Comparison of ENCODE assay signal across 10 mouse cellular contexts in the genomic region with DNA sequence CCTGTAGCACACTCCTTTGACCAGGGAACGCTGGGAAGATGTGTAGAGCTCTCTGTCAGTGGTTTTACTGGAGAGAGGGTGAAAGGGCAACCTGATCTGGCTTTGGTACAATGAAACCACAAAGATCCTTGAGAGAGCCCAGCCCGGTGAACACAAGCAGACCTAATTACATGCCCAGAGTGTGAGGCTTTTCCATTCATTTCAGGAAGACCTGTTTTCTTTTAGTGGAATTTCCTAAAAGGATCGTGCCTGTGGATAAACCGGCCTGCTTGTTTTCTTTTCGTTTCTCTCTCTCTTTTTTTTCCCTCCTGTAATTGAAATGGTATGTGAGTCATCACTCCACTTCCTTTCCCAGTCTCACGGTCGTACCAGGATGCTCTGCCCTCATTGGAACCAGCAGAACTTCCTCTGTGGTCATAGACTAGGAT.
A peak's percentile ranks its signal among the peaks of the same experiment; 100 is the strongest.
DNase-seq lines count a peak whose midpoint lies in the region; ATAC-seq and TF ChIP-seq lines count a peak whose summit lies in the region.
"Had no signal": no experiment of that assay in that cellular context is flagged by ENCODE, and none has a peak within 500 bp of the region (broad histone marks: within the 10 kb centered on the region; RNA-seq: fewer than 3 reads in every experiment).

No protein-coding gene starts in this region.

- DNase-seq in adrenal gland, adult 2 months, result peak; percentile 2
- DNase-seq in adrenal gland, adult 18-20 months (ENCODE audit: low spot score in 2 of 2), result no peak
- peak; percentile 16 for DNase-seq in lung, postnatal 0 days (ENCODE audit: low spot score)
- DNase-seq in lung, postnatal 4 days, result no peak
- DNase-seq in mesoderm, embryonic 11.5 days (ENCODE audit: low read depth, low spot score), result peak; percentile 23
- DNase-seq in right cerebral cortex, postnatal 25 days, result no peak
- no peak for DNase-seq in ovary, postnatal 36 days (ENCODE audit: low spot score)
- DNase-seq: cerebellum, postnatal 14 days had no signal

- ATAC-seq in lung, postnatal 0 days, result no peak
- ATAC-seq in heart, embryonic 13.5 days (ENCODE audit: extremely low read depth, insufficient number of reproducible peaks, low FRiP score, low TSS enrichment), result no peak

- no peaks in the 10 kb centered on the region for H3K36me3 ChIP-seq in lung, postnatal 0 days (ENCODE audit: insufficient read depth, low read length)
- H3K36me3 ChIP-seq in heart, embryonic 13.5 days, result no peaks in the 10 kb centered on the region; the same call in 1 of the 2 replicates
- H3K36me3 ChIP-seq: midbrain, embryonic 12.5 days had no signal

- TF ChIP-seq CTCF in lung, postnatal 0 days (IDR thresholded peaks at IDR 0.05), result no peak

- H3K4me3 ChIP-seq in lung, postnatal 0 days (ENCODE audit: low read depth, low read length), result no peak overlapping the region
- H3K4me3 ChIP-seq in heart, embryonic 13.5 days, result no peak overlapping the region
- H3K4me3 ChIP-seq: midbrain, embryonic 12.5 days had no signal

- 20% methylated on average over 7 of the region's 7 CpGs for WGBS in lung, postnatal 0 days
- WGBS in heart, embryonic 13.5 days, result 39% methylated on average over 7 of the region's 7 CpGs

- H3K27me3 ChIP-seq in lung, postnatal 0 days (replicated peaks; ENCODE audit: insufficient read depth, low read length), result no peaks in the 10 kb centered on the region
- H3K27me3 ChIP-seq in heart, embryonic 13.5 days (replicated peaks), result no peaks in the 10 kb centered on the region

- H3K4me1 ChIP-seq in lung, postnatal 0 days (ENCODE audit: insufficient read depth, low read depth, low read length), result no peaks in the 10 kb centered on the region
- peaks cover 5% of the 10 kb centered on the region; the same call in 1 of the 2 replicates for H3K4me1 ChIP-seq in heart, embryonic 13.5 days
- H3K4me1 ChIP-seq: midbrain, embryonic 12.5 days had no signal

- no peak overlapping the region for H3K4me2 ChIP-seq in lung, postnatal 0 days (replicated peaks; ENCODE audit: low read depth, low read length)
- peak overlapping the region; percentile 20; the same call in 1 of the 2 replicates for H3K4me2 ChIP-seq in heart, embryonic 13.5 days
- H3K4me2 ChIP-seq: midbrain, embryonic 12.5 days had no signal

- no peak overlapping the region for H3K27ac ChIP-seq in lung, postnatal 0 days (ENCODE audit: low read length)
- peak overlapping the region; percentile 68 for H3K27ac ChIP-seq in heart, embryonic 13.5 days (replicated peaks)
- H3K27ac ChIP-seq: midbrain, embryonic 12.5 days had no signal

- no peak overlapping the region for H3K9ac ChIP-seq in lung, postnatal 0 days (replicated peaks; ENCODE audit: low read depth)
- H3K9ac ChIP-seq in heart, embryonic 13.5 days, result no peak overlapping the region
- H3K9ac ChIP-seq: midbrain, embryonic 12.5 days had no signal

- no peaks in the 10 kb centered on the region for H3K9me3 ChIP-seq in lung, postnatal 0 days (ENCODE audit: low read length)
- no peaks in the 10 kb centered on the region for H3K9me3 ChIP-seq in heart, embryonic 13.5 days
- H3K9me3 ChIP-seq: midbrain, embryonic 12.5 days had no signal

- no peak for TF ChIP-seq EP300 in lung, postnatal 0 days (IDR thresholded peaks at IDR 0.05)

Comparison
In these comparisons a context has a peak if more than half of its experiments do, and no peak if none do; other contexts are left out.
1. DNase-seq: peak in adrenal gland, adult 2 months (single experiment), lung, postnatal 0 days (single experiment) and mesoderm, embryonic 11.5 days (single experiment); none in adrenal gland, adult 18-20 months (0 of 2), lung, postnatal 4 days (0 of 2), right cerebral cortex, postnatal 25 days (single experiment) and ovary, postnatal 36 days (single experiment).